Mouse (Mus musculus) liver, embryonic 14.5 days (tissue): ENCODE data around the gene Sike1. TPM values are rescaled to one million over a fixed set of nuclear protein-coding genes. Genes with fewer than 3 reads are reported as not detected.

ENCODE experiments used
- ATAC-seq: fragments of 200-750 bp; cut with Nextera tagmentation; 2 replicates; pipeline ENCODE4 v1.8.0; 2017; ENCODE audit warnings: moderate number of reproducible peaks, mild to moderate bottlenecking, moderate library complexity; ENCODE audit not compliant: insufficient read depth
- DNase-seq, 3 experiments: peaks; one replicate each; pipeline ENCODE4 v3.0.0-alpha.2; 2012 to 2013; ENCODE audit warnings: low read depth in 3 of 3, low spot score in 3 of 3
- H3K27ac ChIP-seq: fragments of 300-500 bp; sonication (generic); 2 replicates; pipeline ENCODE4 v1.5.1; 2014; ENCODE audit warnings: moderate library complexity, mild to moderate bottlenecking, control low read depth, inconsistent platforms
- H3K27me3 ChIP-seq: fragments of 300-500 bp; sonication (generic); 2 replicates; pipeline ENCODE4 v1.6.1; 2014; ENCODE audit warnings: mild to moderate bottlenecking, low read length, moderate library complexity; ENCODE audit not compliant: control insufficient read depth, insufficient read depth
- H3K36me3 ChIP-seq: fragments of 300-500 bp; sonication (generic); replicated peaks from 2 replicates; pipeline ENCODE4 v1.6.1; 2014; ENCODE audit warnings: low read depth; ENCODE audit not compliant: control insufficient read depth, insufficient read depth
- H3K4me1 ChIP-seq, 2 experiments: fragments of 200-500 bp in 1 of 2; fragments of 300-500 bp in 1 of 2; sonication (generic) in 1 of 2; replicated peaks; 2 replicates each; pipeline ENCODE4 v1.6.1; 2012 to 2014; ENCODE audit warnings: antibody characterized with exemption in 1 of 2, inconsistent platforms in 1 of 2, low read length in 1 of 2; ENCODE audit not compliant: control insufficient read depth in 2 of 2, insufficient read depth in 2 of 2
- H3K4me2 ChIP-seq: fragments of 300-500 bp; sonication (generic); 2 replicates; pipeline ENCODE4 v1.6.1; 2014; ENCODE audit warnings: low read depth, mild to moderate bottlenecking, control low read depth, moderate library complexity
- H3K4me3 ChIP-seq, 2 experiments: fragments of 200-500 bp in 1 of 2; fragments of 300-500 bp in 1 of 2; sonication (generic) in 1 of 2; 2 replicates each; pipeline ENCODE4 v1.5.1; 2012 to 2014; ENCODE audit warnings: low read depth in 2 of 2, low read length in 2 of 2, mild to moderate bottlenecking in 2 of 2, control low read depth in 1 of 2, inconsistent platforms in 1 of 2, moderate library complexity in 1 of 2; ENCODE audit not compliant: insufficient read depth in 1 of 2
- H3K9ac ChIP-seq: fragments of 300-500 bp; sonication (generic); replicated peaks from 2 replicates; pipeline ENCODE4 v1.6.1; 2014; ENCODE audit warnings: mild to moderate bottlenecking, control low read depth, moderate library complexity
- H3K9me3 ChIP-seq: fragments of 300-500 bp; sonication (generic); 2 replicates; pipeline ENCODE4 v1.6.1; 2016; ENCODE audit warnings: low read length, mixed read lengths; ENCODE audit not compliant: control insufficient read depth
- CTCF ChIP-seq: IDR thresholded peaks from 2 replicates; pipeline ENCODE4 v1.5.1; 2016; ENCODE audit warnings: antibody characterized with exemption, low read depth, control low read depth
- EP300 ChIP-seq: IDR thresholded peaks from 2 replicates; pipeline ENCODE4 v1.6.1; 2016; ENCODE audit warnings: antibody characterized with exemption, low read depth
- WGBS: fragments of 180-500 bp; shearing (Covaris S2); extraction: QIAGEN DNeasy Blood & Tissue Kit; methylation state at CpG from one replicate; pipeline ENCODE4 v1.1.7; 2014; ENCODE audit not compliant: insufficient replicate concordance; 5-methylcytosine and 5-hydroxymethylcytosine counted together
- polyA plus RNA-seq, 2 experiments: library from polyadenylated mRNA; depleted of rRNA in 1 of 2; stranded (reverse) in 1 of 2; unstranded in 1 of 2; fragments of >200 nt; fragmentation: Nextera tagmentation in 1 of 2; extraction: Ambion mirVana in 1 of 2; gene quantifications; 2 replicates each; pipeline versions ENCODE4 v1.2.1 to v1.2.3; 2012 to 2014

Gene Sike1
- polyA plus RNA-seq, 2 experiments = 5.6 to 16.8 TPM

DNA sequence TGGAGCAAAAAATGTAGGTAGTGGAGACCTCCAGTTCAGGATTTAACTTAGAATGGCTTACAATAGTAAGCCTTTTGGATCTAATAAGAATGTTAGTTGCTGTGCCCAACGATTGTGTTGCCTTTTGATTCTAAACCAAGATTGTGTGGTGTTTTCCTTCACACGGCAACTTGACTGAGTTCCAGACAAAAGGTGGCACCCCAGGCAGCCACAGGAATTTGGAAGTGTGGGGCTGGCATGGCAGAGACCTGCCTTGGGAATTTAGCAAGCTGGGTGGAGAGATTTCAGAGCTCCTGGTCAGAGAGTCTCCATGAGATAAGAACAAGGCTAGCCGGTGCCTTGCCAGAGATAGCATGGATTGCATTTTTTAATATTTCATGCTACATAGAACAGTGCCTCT lies 39.9 kb upstream of the Sike1 start:
- 34% methylated on average over 3 of the region's 3 CpGs for WGBS
- DNase-seq (no peak), ATAC-seq (no peak)
- no peak overlapping the region for H3K9ac ChIP-seq
- no peak overlapping the region for H3K4me3 ChIP-seq
- TF ChIP-seq EP300 = no peak
- no peak for TF ChIP-seq CTCF
- H3K27me3 ChIP-seq = no peaks in the 10 kb centered on the region
- no peaks in the 10 kb centered on the region for H3K36me3 ChIP-seq
- no peak overlapping the region for H3K4me2 ChIP-seq
- no peaks in the 10 kb centered on the region for H3K9me3 ChIP-seq
- H3K27ac ChIP-seq = no peak overlapping the region
- no peaks in the 10 kb centered on the region for H3K4me1 ChIP-seq

GRCm38 (mm10) chr3:102964033-102964432 lies 31.5 kb upstream of the Sike1 start, which contains the start of gene Nr1h5:
Gene Nr1h5 (minus strand): TSS chr3:102964133.
- no peak for ATAC-seq
- DNase-seq = no peak
- H3K4me1 ChIP-seq = no peaks in the 10 kb centered on the region
- no peak within 1 kb of the TSS for H3K4me2 ChIP-seq
- no peak within 1 kb of the TSS for H3K9ac ChIP-seq
- no peak within 1 kb of the TSS for H3K4me3 ChIP-seq
- H3K27me3 ChIP-seq = no peaks in the 10 kb centered on the region
- H3K9me3 ChIP-seq = no peaks in the 10 kb centered on the region
- 31% methylated on average over 3 of the region's 3 CpGs for WGBS
- no peaks in the 10 kb centered on the region for H3K36me3 ChIP-seq
- TF ChIP-seq EP300 = no peak
- no peak for TF ChIP-seq CTCF
- H3K27ac ChIP-seq = no peak within 1 kb of the TSS

DNA sequence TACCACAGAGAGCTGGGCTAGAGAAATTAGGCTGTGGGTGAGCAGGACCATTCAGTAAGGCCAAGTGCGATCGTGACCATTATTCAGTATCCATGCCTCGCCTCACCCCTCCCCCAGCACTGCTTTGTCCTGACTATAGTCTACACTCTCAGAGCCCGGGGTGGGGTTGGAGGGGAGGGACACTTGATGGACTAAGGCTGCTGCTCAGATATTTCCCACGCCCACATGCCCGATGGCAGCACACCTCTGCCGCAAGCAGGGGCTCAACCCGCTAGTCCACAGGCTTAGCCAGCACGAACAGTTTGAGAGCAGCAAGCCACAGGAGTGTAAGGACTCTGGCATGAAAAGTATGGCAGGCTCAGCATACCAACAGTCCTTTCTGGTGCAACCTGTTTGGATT lies 25.4 kb upstream of the Sike1 start:
- TF ChIP-seq CTCF (no peak), EP300 (no peak)
- H3K4me1 ChIP-seq = no peaks in the 10 kb centered on the region
- H3K9me3 ChIP-seq = no peaks in the 10 kb centered on the region
- DNase-seq = no peak
- H3K36me3 ChIP-seq = no peaks in the 10 kb centered on the region
- no peak overlapping the region for H3K9ac ChIP-seq
- no peak overlapping the region for H3K4me2 ChIP-seq
- no peak for ATAC-seq
- H3K27me3 ChIP-seq = no peaks in the 10 kb centered on the region
- 63% methylated on average over 9 of the region's 9 CpGs for WGBS
- H3K4me3 ChIP-seq = no peak overlapping the region
- no peak overlapping the region for H3K27ac ChIP-seq

DNA sequence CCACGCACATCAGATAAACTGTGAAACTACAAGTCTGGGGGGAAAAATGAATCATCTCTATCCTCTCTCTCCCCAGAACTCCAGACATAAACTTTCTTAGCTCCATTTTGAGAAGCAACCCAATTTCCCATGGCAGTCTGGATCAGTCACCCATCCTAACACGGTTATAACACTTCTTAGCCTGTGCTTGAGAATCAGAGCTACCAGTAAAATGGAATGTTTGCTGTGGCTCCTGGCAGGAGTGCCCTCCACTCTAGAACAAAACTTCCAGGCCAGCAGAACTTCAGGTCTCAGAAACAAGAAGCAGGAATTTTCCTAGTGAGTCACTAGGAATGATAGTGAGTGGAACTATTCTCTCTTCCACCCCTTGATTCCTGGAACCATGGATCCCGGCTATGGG lies 25.0 kb upstream of the Sike1 start:
- Histone ChIP-seq H3K4me2 (no peak overlapping the region), H3K4me3 (no peak overlapping the region), H3K9ac (no peak overlapping the region), H3K9me3 (no peaks in the 10 kb centered on the region), H3K27me3 (no peaks in the 10 kb centered on the region), H3K27ac (no peak overlapping the region), H3K36me3 (no peaks in the 10 kb centered on the region), H3K4me1 (no peaks in the 10 kb centered on the region)
- no peak for DNase-seq
- TF ChIP-seq EP300 = no peak
- TF ChIP-seq CTCF = no peak
- WGBS = 58% methylated on average over 3 of the region's 3 CpGs
- ATAC-seq = no peak

GRCm38 (mm10) chr3:102976906-102977305 lies 18.6 kb upstream of the Sike1 start:
- no peaks in the 10 kb centered on the region; a peak in 1 of 4 replicates for H3K4me1 ChIP-seq
- DNase-seq (no peak), ATAC-seq (no peak)
- no peaks in the 10 kb centered on the region for H3K36me3 ChIP-seq
- H3K9ac ChIP-seq = no peak overlapping the region
- no peak overlapping the region for H3K4me3 ChIP-seq
- H3K27me3 ChIP-seq = no peaks in the 10 kb centered on the region
- no peak overlapping the region for H3K27ac ChIP-seq
- no peak overlapping the region for H3K4me2 ChIP-seq
- TF ChIP-seq EP300 (no peak), CTCF (no peak)
- no peaks in the 10 kb centered on the region for H3K9me3 ChIP-seq
- WGBS = 62% methylated on average over 4 of the region's 4 CpGs
